Mouse (Mus musculus): ENCODE data around the gene Rgmb. TPM values are rescaled to one million over a fixed set of nuclear protein-coding genes. Genes with fewer than 3 reads are reported as not detected.

Gene Rgmb
- polyA plus RNA-seq, 2 experiments from 2014 or later: 0.56 to 0.60 TPM

DNA sequence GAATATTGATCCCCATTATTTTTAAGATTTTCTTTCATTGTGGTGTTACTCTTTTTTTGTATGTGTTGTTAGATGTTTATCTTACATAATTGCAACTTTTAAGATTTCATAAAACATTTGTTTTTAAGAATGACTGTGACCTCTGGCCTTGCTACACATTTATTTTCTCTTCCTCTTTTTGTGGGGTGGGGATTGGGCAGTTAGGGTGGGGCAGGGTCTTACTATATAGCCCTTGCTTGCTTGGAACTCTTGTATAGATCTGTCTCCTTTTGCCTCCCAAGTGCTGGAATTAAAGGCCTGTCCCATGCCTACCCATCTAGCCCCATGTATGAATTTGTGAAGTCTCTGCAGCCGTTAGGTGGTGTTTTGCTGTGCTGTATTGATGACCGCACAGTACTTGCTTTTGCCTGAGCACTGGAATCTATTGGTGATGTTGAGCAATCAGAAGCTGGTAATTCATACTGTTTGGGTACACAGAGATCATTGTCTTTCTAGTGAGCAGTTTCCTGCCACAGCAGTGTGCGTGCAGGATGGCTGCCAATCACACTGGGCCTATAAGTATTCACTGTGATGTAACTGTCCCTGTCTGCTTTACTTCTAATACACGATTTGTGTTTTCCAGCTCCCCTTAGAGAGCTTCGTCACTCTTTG lies 56.1 kb downstream of the Rgmb start:
- ATAC-seq: no peak

GRCm38 (mm10) chr17:15773956-15774355 lies 56.9 kb downstream of the Rgmb start:
- no peak for ATAC-seq

DNA sequence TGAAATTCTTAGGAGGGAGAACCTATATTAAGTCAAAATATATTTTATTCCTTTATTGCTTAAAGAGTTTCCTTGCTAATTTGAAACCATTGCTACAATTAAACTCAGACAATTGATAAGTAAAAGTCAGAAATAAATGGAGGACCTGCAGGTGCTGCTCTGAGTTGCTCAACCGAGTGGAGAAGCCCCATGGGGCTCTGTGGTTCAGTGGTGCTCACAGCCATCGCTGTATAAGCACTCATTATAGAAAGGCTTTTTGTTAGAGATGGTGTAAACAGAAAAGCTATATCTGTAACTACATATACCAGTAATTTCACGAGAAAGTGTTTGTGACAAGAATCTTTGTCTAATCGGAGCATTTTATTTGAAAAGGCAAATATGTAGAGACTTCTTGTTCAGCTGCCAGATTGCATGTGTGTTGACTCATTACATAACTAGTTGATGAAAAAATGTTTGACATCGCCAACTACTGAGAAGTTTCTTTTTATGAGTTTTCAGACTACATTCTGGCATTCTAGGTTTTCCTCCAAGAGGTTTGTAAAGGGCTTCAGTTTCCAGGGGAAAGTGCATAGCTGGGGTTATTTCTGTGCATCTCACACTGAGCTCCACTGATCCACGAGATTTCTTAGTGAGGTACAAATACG lies 61.6 kb downstream of the Rgmb start:
- ATAC-seq: no peak

- ATAC-seq: no peak
These were observed 69.6 kb downstream of the Rgmb start for GRCm38 (mm10) chr17:15761191-15761590.

Other genes starting within 250 kb of the Rgmb start
- gene Chd1, start 126.1 kb downstream of the Rgmb start, polyA plus RNA-seq (2017; shearing (Covaris generic)): 10 to 100 TPM; 15.3 to 17.6 TPM